Mouse (Mus musculus) Patski (cell line): ENCODE measurements around the gene Adgrg1. TPM values are rescaled to one million over a fixed set of nuclear protein-coding genes. Genes with fewer than 3 reads are reported as not detected.

ENCODE experiments used
- ATAC-seq: fragments of 100-300 bp; one replicate; pipeline ENCODE4 v1.8.0; 2021
- CTCF ChIA-PET: fragments of 350-600 bp; sonication (Branson Sonifier 250); formaldehyde crosslinking; loops from one replicate; lab custom pipeline; 2022; ENCODE audit warnings: inconsistent platforms; lab: Charles Lee
- POLR2A ChIA-PET: fragments of 350-600 bp; sonication (Branson Sonifier 250); formaldehyde crosslinking; loops from one replicate; lab custom pipeline; 2022; ENCODE audit warnings: antibody characterized with exemption, inconsistent platforms; lab: Charles Lee
- DNase-seq: peaks from one replicate; pipeline ENCODE4 v3.0.0-alpha.2; 2011; ENCODE audit warnings: low read depth, low spot score
- H3K27me3 ChIP-seq: fragments of 371-371 bp; one replicate; pipeline ENCODE4 v1.5.1; 2021
- CTCF ChIP-seq: fragments of 100-300 bp; IDR thresholded peaks from one replicate; pipeline ENCODE4 v1.5.1; 2021
- in situ Hi-C: fragments of 300-500 bp; cut with MboI; formaldehyde crosslinking; loops from 3 replicates; pipeline ENCODE4 v1.11.1; 2018; ENCODE audit warnings: low pct_unique_long_range_greater_than_20kb, mixed read lengths
- polyA plus RNA-seq: library from polyadenylated mRNA; unstranded; gene quantifications from one replicate; pipeline ENCODE4 v1.2.3, GENCODE M21; 2021

The Adgrg1 gene
- polyA plus RNA-seq, 1 experiment from 2014 or later, result 294 TPM

- ATAC-seq (no peak), DNase-seq (no peak)
- POLR2A ChIA-PET, result no interaction called here
- H3K27me3 ChIP-seq, result no peaks in the 10 kb centered on the region
- TF ChIP-seq CTCF, result no peak
- CTCF ChIA-PET, result interaction anchor here (1.0 to 1.5 kb wide), 3 partner anchors 11 to 23 kb away, joined by 3 to 8 read pairs (median 3); no protein-coding TSS in a partner anchor
- in situ Hi-C loops, result no loop called here
These were observed 1.3 kb upstream of the Adgrg1 start for GRCm38 (mm10) chr8:94973270-94973669.

DNA sequence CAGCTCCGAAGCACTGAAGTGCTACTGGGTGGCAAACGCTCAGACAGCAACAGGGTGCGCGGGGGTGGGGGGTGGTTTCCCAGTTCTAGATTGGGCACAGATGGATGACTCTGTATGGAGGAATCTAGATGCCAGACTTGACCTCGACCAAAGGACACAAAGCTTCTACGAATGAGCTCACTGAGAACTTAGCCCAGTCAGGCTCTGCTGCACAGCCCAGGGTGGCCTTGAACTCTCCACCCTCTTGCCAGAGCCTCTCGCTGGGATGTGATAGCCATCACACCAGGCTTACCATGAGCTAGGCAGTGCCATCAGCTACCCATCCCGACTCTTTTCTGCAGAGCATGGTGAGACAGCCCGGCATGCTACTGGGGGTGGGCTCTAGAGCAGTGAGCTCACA, 765 bp upstream of the Adgrg1 start:
- no peaks in the 10 kb centered on the region for H3K27me3 ChIP-seq
- ChIA-PET POLR2A (no interaction called here), CTCF (interaction anchor here (1.0 to 1.5 kb wide), 4 partner anchors 12 to 24 kb away, joined by 3 to 8 read pairs (median 4); no protein-coding TSS in a partner anchor)
- TF ChIP-seq CTCF, result no peak
- in situ Hi-C loops, result no loop called here
- no peak for DNase-seq
- no peak for ATAC-seq

- CTCF ChIA-PET, result interaction anchor here (0.7 to 0.8 kb wide), 2 partner anchors 11 to 22 kb away, joined by 3 read pairs; no protein-coding TSS in a partner anchor
- in situ Hi-C loops, result no loop called here
- ATAC-seq (no peak), DNase-seq (no peak)
- no peaks in the 10 kb centered on the region for H3K27me3 ChIP-seq
- no peak for TF ChIP-seq CTCF
- POLR2A ChIA-PET, result interaction anchor here (0.7 to 1.4 kb wide), 3 partner anchors 8 to 21 kb away, joined by 3 to 4 read pairs (median 3); no protein-coding TSS in a partner anchor
These were observed 2.3 kb downstream of the Adgrg1 start for GRCm38 (mm10) chr8:94976651-94977417.

- TF ChIP-seq CTCF, result no peak
- in situ Hi-C loops, result no loop called here
- CTCF ChIA-PET, result no interaction called here
- no peak for ATAC-seq
- no peak for DNase-seq
- POLR2A ChIA-PET, result interaction anchor here (0.7 kb wide), 1 partner anchor 9 kb away, joined by 3 read pairs; no protein-coding TSS in a partner anchor
- H3K27me3 ChIP-seq, result no peaks in the 10 kb centered on the region
These were observed 3.6 kb downstream of the Adgrg1 start for GRCm38 (mm10) chr8:94978131-94978530.

- DNase-seq, result no peak
- in situ Hi-C loops, result no loop called here
- H3K27me3 ChIP-seq, result no peaks in the 10 kb centered on the region
- ChIA-PET CTCF (no interaction called here), POLR2A (interaction anchor here (0.9 kb wide), 1 partner anchor 8 kb away, joined by 3 read pairs; no protein-coding TSS in a partner anchor)
- ATAC-seq, result no peak
- TF ChIP-seq CTCF, result no peak
These were observed 4.2 kb downstream of the Adgrg1 start for GRCm38 (mm10) chr8:94978593-94979319.

DNA sequence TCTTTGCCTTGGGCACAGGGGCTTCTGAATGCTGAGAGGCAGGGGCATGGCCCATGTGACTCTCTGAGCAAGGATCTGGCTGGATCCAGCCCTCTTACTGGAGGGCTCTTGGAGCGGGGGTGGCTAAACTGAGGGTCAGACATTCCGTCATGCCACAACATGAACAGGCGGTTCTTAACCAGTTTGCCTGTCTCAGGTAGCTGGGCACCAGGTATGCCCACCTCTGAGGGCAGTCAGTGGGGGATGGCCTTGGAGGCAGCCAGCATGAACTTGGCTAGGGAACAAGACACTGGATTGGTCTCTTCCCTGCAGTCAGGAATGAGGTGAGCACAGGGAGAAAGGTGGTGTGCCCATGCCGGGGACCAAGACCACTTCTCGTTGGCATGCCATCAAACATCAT, 5.6 kb downstream of the Adgrg1 start:
- no peak for DNase-seq
- H3K27me3 ChIP-seq, result no peaks in the 10 kb centered on the region
- peak; percentile 13 for ATAC-seq
- ChIA-PET POLR2A (interaction anchor here (0.6 to 1.3 kb wide), 3 partner anchors 9 to 25 kb away, joined by 3 to 5 read pairs (median 3); no protein-coding TSS in a partner anchor), CTCF (interaction anchor here (0.5 kb wide), 1 partner anchor 30 kb away, joined by 3 read pairs; no protein-coding TSS in a partner anchor)
- no peak for TF ChIP-seq CTCF
- in situ Hi-C loops, result no loop called here

- in situ Hi-C loops, result no loop called here
- ATAC-seq (no peak), DNase-seq (no peak)
- TF ChIP-seq CTCF, result no peak
- ChIA-PET POLR2A (interaction anchor here (0.6 to 1.3 kb wide), 3 partner anchors 8 to 24 kb away, joined by 3 to 5 read pairs (median 3); no protein-coding TSS in a partner anchor), CTCF (interaction anchor here (0.5 to 1.6 kb wide), 3 partner anchors 11 to 35 kb away, joined by 3 to 4 read pairs (median 3); no protein-coding TSS in a partner anchor)
- H3K27me3 ChIP-seq, result no peaks in the 10 kb centered on the region
These were observed 6.4 kb downstream of the Adgrg1 start for GRCm38 (mm10) chr8:94980976-94981375.

- no peak for TF ChIP-seq CTCF
- POLR2A ChIA-PET, result interaction anchor here (0.8 to 5.4 kb wide), 2 partner anchors 10 to 18 kb away, joined by 3 to 46 read pairs; no protein-coding TSS in a partner anchor
- in situ Hi-C loops, result no loop called here
- no peaks in the 10 kb centered on the region for H3K27me3 ChIP-seq
- DNase-seq, result no peak
- CTCF ChIA-PET, result interaction anchor here (1.6 kb wide), 1 partner anchor 36 kb away, joined by 4 read pairs; no protein-coding TSS in a partner anchor
- no peak for ATAC-seq
These were observed 7.3 kb downstream of the Adgrg1 start for GRCm38 (mm10) chr8:94981848-94982247.

DNA sequence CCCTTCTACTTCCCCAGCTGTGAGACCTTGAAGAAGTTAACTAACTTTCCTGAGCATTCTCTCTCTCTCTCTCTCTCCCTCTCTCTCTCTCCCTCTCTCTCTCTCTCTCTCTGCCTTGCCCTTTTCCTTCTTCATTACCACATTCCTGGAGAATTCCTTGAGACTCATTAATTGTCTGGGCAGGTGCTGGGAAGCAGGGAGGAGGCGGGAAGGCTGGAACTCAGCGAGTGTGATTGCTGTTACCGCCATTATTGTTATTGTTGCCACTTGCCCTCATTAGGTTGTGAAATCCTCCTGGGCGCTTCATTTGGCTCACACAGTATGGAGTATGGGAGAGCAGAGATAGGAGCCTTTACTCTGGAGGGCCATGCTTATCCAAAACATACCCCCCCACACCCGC, 8.6 kb downstream of the Adgrg1 start:
- ChIA-PET POLR2A (interaction anchor here (0.7 to 5.4 kb wide), 3 partner anchors 16 to 66 kb away, joined by 3 to 46 read pairs (median 3); no protein-coding TSS in a partner anchor), CTCF (interaction anchor here (1.1 to 4.2 kb wide), 2 partner anchors 11 to 33 kb away, joined by 4 to 27 read pairs; no protein-coding TSS in a partner anchor)
- H3K27me3 ChIP-seq, result no peaks in the 10 kb centered on the region
- no peak for ATAC-seq
- DNase-seq, result no peak
- no peak for TF ChIP-seq CTCF
- in situ Hi-C loops, result no loop called here

- ChIA-PET POLR2A (interaction anchor here (1.0 to 5.4 kb wide), 3 partner anchors 11 to 158 kb away, joined by 3 to 46 read pairs (median 6); no protein-coding TSS in a partner anchor), CTCF (interaction anchor here (1.2 to 4.2 kb wide), 7 partner anchors 10 to 34 kb away, joined by 3 to 27 read pairs (median 9); no protein-coding TSS in a partner anchor)
- no peaks in the 10 kb centered on the region for H3K27me3 ChIP-seq
- TF ChIP-seq CTCF, result no peak
- in situ Hi-C loops, result no loop called here
- DNase-seq (no peak), ATAC-seq (peak; percentile 79)
These were observed 9.4 kb downstream of the Adgrg1 start for GRCm38 (mm10) chr8:94983881-94984516.
